Mouse (Mus musculus) retina, postnatal 1 day (tissue): ENCODE measurements around the gene Mterf1a.
"Not testable (repeated sequence)": the region's sequence is repeated elsewhere in the genome, so short reads cannot be mapped to it uniquely, and the experiment has no call there.

ENCODE experiments used
- DNase-seq: peaks from one replicate; pipeline ENCODE4 v3.0.0-alpha.2; 2012

The Mterf1a gene

GRCm38 (mm10) chr5:3893459-3894293 lies at the start of gene Mterf1a:
Mterf1a (minus strand) TSS chr5:3893933.
- DNase-seq: not testable (repeated sequence)

GRCm38 (mm10) chr5:3943169-3943568 lies 49.4 kb upstream of the Mterf1a start:
- DNase-seq: not testable (repeated sequence)

GRCm38 (mm10) chr5:3941240-3941639 lies 47.5 kb upstream of the Mterf1a start:
- no peak for DNase-seq

GRCm38 (mm10) chr5:3939335-3939734 lies 45.6 kb upstream of the Mterf1a start:
- no peak for DNase-seq

GRCm38 (mm10) chr5:3938905-3939304 lies 45.2 kb upstream of the Mterf1a start:
- no peak for DNase-seq

GRCm38 (mm10) chr5:3935778-3936554 lies 42.2 kb upstream of the Mterf1a start:
- no peak for DNase-seq

- no peak for DNase-seq
Measured at GRCm38 (mm10) chr5:3935266-3935665, 41.5 kb upstream of the Mterf1a start.

GRCm38 (mm10) chr5:3933551-3933950 lies 39.8 kb upstream of the Mterf1a start:
- DNase-seq: no peak

GRCm38 (mm10) chr5:3931636-3932035 lies 37.9 kb upstream of the Mterf1a start:
- peak; percentile 54 for DNase-seq

- DNase-seq: no peak
Measured at GRCm38 (mm10) chr5:3930760-3931159, 37.0 kb upstream of the Mterf1a start.

GRCm38 (mm10) chr5:3928690-3929046 lies 34.9 kb upstream of the Mterf1a start:
- peak; percentile 60 for DNase-seq

- peak; percentile 78 for DNase-seq
Measured at GRCm38 (mm10) chr5:3927801-3928689, 34.3 kb upstream of the Mterf1a start, which contains the start of gene Akap9. Akap9 (plus strand) TSS chr5:3928054.

GRCm38 (mm10) chr5:3926666-3927065 lies 32.9 kb upstream of the Mterf1a start:
- DNase-seq: peak; percentile 20

- DNase-seq: no peak
Measured at GRCm38 (mm10) chr5:3922350-3922749, 28.6 kb upstream of the Mterf1a start.

- no peak for DNase-seq
Measured at GRCm38 (mm10) chr5:3905471-3905870, 11.7 kb upstream of the Mterf1a start.

- not testable (repeated sequence) for DNase-seq
Measured at GRCm38 (mm10) chr5:3894294-3894619, 524 bp upstream of the Mterf1a start.

GRCm38 (mm10) chr5:3889201-3889600 lies 4.5 kb downstream of the Mterf1a start:
- DNase-seq: no peak

GRCm38 (mm10) chr5:3886862-3887261 lies 6.9 kb downstream of the Mterf1a start:
- DNase-seq: not testable (repeated sequence)

GRCm38 (mm10) chr5:3873485-3873884 lies 20.2 kb downstream of the Mterf1a start:
- DNase-seq: no peak

GRCm38 (mm10) chr5:3872348-3872747 lies 21.4 kb downstream of the Mterf1a start:
- no peak for DNase-seq

- DNase-seq: no peak
Measured at GRCm38 (mm10) chr5:3870161-3870560, 23.6 kb downstream of the Mterf1a start.

- peak; percentile 13 for DNase-seq
Measured at GRCm38 (mm10) chr5:3845026-3845425, 48.7 kb downstream of the Mterf1a start, which contains the start of gene Lrrd1. Lrrd1 (plus strand) TSS chr5:3845173.
